ENCODE assay signal across 12 mouse cellular contexts in genomic region chr11:11223162-11223561, GRCm38 (mm10).
A peak's percentile ranks its signal among the peaks of the same experiment; 100 is the strongest.
DNase-seq lines count a peak whose midpoint lies in the region; ATAC-seq and TF ChIP-seq lines count a peak whose summit lies in the region.
"Had no signal": no experiment of that assay in that cellular context is flagged by ENCODE, and none has a peak within 500 bp of the region (broad histone marks: within the 10 kb centered on the region; RNA-seq: fewer than 3 reads in every experiment).

No protein-coding gene starts in this region.

- H3K36me3 ChIP-seq in kidney, embryonic 14.5 days (ENCODE audit: control insufficient read depth, insufficient read depth, low read length) = no peaks in the 10 kb centered on the region
- no peaks in the 10 kb centered on the region for H3K36me3 ChIP-seq in neural tube, embryonic 11.5 days (ENCODE audit: control insufficient read depth, insufficient read depth, low read length)
- H3K36me3 ChIP-seq in stomach, postnatal 0 days (ENCODE audit: control insufficient read depth, insufficient read depth, low read length) = no peaks in the 10 kb centered on the region
- H3K36me3 ChIP-seq: heart, embryonic 15.5 days had no signal

- TF ChIP-seq EP300 in stomach, postnatal 0 days (optimal IDR thresholded peaks at IDR 0.05) = no peak

- H3K9ac ChIP-seq in kidney, embryonic 14.5 days (ENCODE audit: low read depth, low read length) = no peak overlapping the region
- no peak overlapping the region for H3K9ac ChIP-seq in neural tube, embryonic 11.5 days (ENCODE audit: low read length)
- no peak overlapping the region for H3K9ac ChIP-seq in stomach, postnatal 0 days (ENCODE audit: low read length)
- H3K9ac ChIP-seq: heart, embryonic 15.5 days had no signal

- H3K4me2 ChIP-seq in kidney, embryonic 14.5 days (replicated peaks; ENCODE audit: low read depth, low read length) = no peak overlapping the region
- H3K4me2 ChIP-seq in neural tube, embryonic 11.5 days (ENCODE audit: low read depth) = no peak overlapping the region
- H3K4me2 ChIP-seq in stomach, postnatal 0 days (replicated peaks; ENCODE audit: low read depth) = no peak overlapping the region
- H3K4me2 ChIP-seq: heart, embryonic 15.5 days had no signal

- DNase-seq in CD4-positive, CD25-positive, alpha-beta regulatory T cell, adult 2 months (ENCODE audit: low read depth, low spot score) = peak; percentile 8
- DNase-seq in kidney, adult 11 months = no peak
- peak; percentile 16 for DNase-seq in neural tube, embryonic 11.5 days (ENCODE audit: low spot score)
- DNase-seq in neural tube, embryonic 10.5 days (ENCODE audit: extremely low spot score, low spot score) = no peak
- DNase-seq in stomach, postnatal 0 days (ENCODE audit: low spot score) = no peak
- no peak for DNase-seq in lung, postnatal 14 days
- DNase-seq: right cerebral cortex, postnatal 25 days; thymus, postnatal 4 days had no signal

- ATAC-seq in CD4-positive, CD25-positive, alpha-beta regulatory T cell, adult 4 months = no peak
- 0 out of 2 replicates have a peak, but pooled peaks have one; percentile 12 for ATAC-seq in kidney, embryonic 14.5 days (ENCODE audit: low FRiP score, low TSS enrichment)
- ATAC-seq in neural tube, embryonic 11.5 days (ENCODE audit: insufficient read depth, low FRiP score, low TSS enrichment) = peak; percentile 56
- no peak for ATAC-seq in stomach, postnatal 0 days (ENCODE audit: low FRiP score, low TSS enrichment)

- H3K4me1 ChIP-seq in kidney, embryonic 14.5 days (ENCODE audit: control insufficient read depth, insufficient read depth, low read length) = no peaks in the 10 kb centered on the region
- H3K4me1 ChIP-seq in neural tube, embryonic 11.5 days (ENCODE audit: control insufficient read depth, insufficient read depth, low read length) = no peaks in the 10 kb centered on the region
- no peaks in the 10 kb centered on the region for H3K4me1 ChIP-seq in stomach, postnatal 0 days (replicated peaks; ENCODE audit: control insufficient read depth, insufficient read depth)
- H3K4me1 ChIP-seq: heart, embryonic 15.5 days; megakaryocyte, embryonic 14.5 days had no signal

- TF ChIP-seq CTCF in stomach, postnatal 0 days (IDR thresholded peaks at IDR 0.05; ENCODE audit: low read depth) = peak; percentile 73

- no peaks in the 10 kb centered on the region for H3K27me3 ChIP-seq in kidney, embryonic 14.5 days (ENCODE audit: control insufficient read depth, insufficient read depth, low read length)
- no peaks in the 10 kb centered on the region for H3K27me3 ChIP-seq in neural tube, embryonic 11.5 days (ENCODE audit: control insufficient read depth, insufficient read depth, low read length)
- no peaks in the 10 kb centered on the region for H3K27me3 ChIP-seq in stomach, postnatal 0 days (ENCODE audit: control insufficient read depth, insufficient read depth, low read length)
- H3K27me3 ChIP-seq: heart, embryonic 15.5 days; megakaryocyte, embryonic 14.5 days had no signal

- H3K27ac ChIP-seq in kidney, embryonic 14.5 days (ENCODE audit: low read depth, low read length) = no peak overlapping the region
- no peak overlapping the region for H3K27ac ChIP-seq in neural tube, embryonic 11.5 days (ENCODE audit: low read depth, low read length)
- H3K27ac ChIP-seq in stomach, postnatal 0 days (replicated peaks) = no peak overlapping the region
- H3K27ac ChIP-seq: heart, embryonic 15.5 days had no signal

- WGBS in kidney, embryonic 14.5 days = 24% methylated on average over 1 of the region's 1 CpGs
- 9% methylated on average over 1 of the region's 1 CpGs for WGBS in neural tube, embryonic 11.5 days
- 15% methylated on average over 1 of the region's 1 CpGs for WGBS in stomach, postnatal 0 days

- no peaks in the 10 kb centered on the region for H3K9me3 ChIP-seq in kidney, embryonic 14.5 days (ENCODE audit: control insufficient read depth, low read length)
- no peaks in the 10 kb centered on the region for H3K9me3 ChIP-seq in neural tube, embryonic 11.5 days (ENCODE audit: control insufficient read depth, low read length)
- H3K9me3 ChIP-seq in stomach, postnatal 0 days (ENCODE audit: control insufficient read depth, low read length) = no peaks in the 10 kb centered on the region
- H3K9me3 ChIP-seq: heart, embryonic 15.5 days; megakaryocyte, embryonic 14.5 days had no signal

- H3K4me3 ChIP-seq in kidney, embryonic 14.5 days (ENCODE audit: low read length) = no peak overlapping the region
- no peak overlapping the region for H3K4me3 ChIP-seq in neural tube, embryonic 11.5 days (ENCODE audit: low read depth, low read length)
- H3K4me3 ChIP-seq in stomach, postnatal 0 days (ENCODE audit: low read depth, low read length) = no peak overlapping the region
- H3K4me3 ChIP-seq: heart, embryonic 15.5 days; megakaryocyte, embryonic 14.5 days had no signal

Comparison
In these comparisons a context has a peak if more than half of its experiments do, and no peak if none do; other contexts are left out.
1. DNase-seq: peak in CD4-positive, CD25-positive, alpha-beta regulatory T cell, adult 2 months (single experiment) and neural tube, embryonic 11.5 days (single experiment); none in kidney, adult 11 months (single experiment), neural tube, embryonic 10.5 days (single experiment), stomach, postnatal 0 days (single experiment) and lung, postnatal 14 days (single experiment).
2. ATAC-seq: peak in kidney, embryonic 14.5 days (single experiment) and neural tube, embryonic 11.5 days (single experiment); none in CD4-positive, CD25-positive, alpha-beta regulatory T cell, adult 4 months (single experiment) and stomach, postnatal 0 days (single experiment).